Mouse (Mus musculus) cerebellum, adult 2 months (tissue): Measurements from ENCODE around the gene Serinc5.

Source experiments
- CTCF ChIP-seq: fragments of 200-500 bp; IDR thresholded peaks from 2 replicates; pipeline ENCODE4 v1.5.1; 2011; ENCODE audit warnings: low read depth, mild to moderate bottlenecking, control low read depth, low read length, moderate library complexity, borderline replicate concordance; ENCODE audit not compliant: insufficient read depth
- POLR2A ChIP-seq: fragments of 200-500 bp; IDR thresholded peaks from 2 replicates; pipeline ENCODE4 v1.6.1; 2011; ENCODE audit warnings: low read length, control low read depth, borderline replicate concordance; ENCODE audit not compliant: insufficient read depth

DNA sequence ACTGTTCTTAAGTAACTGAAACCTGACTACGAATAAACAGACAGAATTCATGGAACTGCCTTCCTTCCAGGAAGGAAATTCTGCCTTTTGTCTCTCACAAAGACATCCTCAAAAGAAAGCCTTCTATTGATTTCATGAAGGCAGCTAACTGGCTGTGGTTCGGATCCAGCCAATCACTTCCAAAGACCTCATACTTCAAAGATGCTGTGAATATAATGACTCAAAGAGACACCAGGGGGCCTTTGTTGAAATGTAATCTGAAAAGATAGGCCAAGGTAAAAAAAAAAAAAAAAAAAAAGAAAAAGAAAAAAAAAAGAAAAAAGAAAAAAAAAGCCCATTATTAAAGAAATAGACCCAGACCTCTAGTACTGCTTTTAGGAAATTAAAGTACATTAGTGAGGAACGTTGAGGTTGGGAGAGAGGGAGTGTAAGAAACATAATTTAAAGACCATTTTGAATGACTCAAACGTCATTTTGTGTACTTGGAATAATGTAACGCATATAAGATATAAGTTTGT is 18.6 kb upstream of the Serinc5 start:
- no peak for TF ChIP-seq CTCF
- no peak for TF ChIP-seq POLR2A
